Mouse (Mus musculus): Measurements from ENCODE around the gene 1110051M20Rik.

DNA sequence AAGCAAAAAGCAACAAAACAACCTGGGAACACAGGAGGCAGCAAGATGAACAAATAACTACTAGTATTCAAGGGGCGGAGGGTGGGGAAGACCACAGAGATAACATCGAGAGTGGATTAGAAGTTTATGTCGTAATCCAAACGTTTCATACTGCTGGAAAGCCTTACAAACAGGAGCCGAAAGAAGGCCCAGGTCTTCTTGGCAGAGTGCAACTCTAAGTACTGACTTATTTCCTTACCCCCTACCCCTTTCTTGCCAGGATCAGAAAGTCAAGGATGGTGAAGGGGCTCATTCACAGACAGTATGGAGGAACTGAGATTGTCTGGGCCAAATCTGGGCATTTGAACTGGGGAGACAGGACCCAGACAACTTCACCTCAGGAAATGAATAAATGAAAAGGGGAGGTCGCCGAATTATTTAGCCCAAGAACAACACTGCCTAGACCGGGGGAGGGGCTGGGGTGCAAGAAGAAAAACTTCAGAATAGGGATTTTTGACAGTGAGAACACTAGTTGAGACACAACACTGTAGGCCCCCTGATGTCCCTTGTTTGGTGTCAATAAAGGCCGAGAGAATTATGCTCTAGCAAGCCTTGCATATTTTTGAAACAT, 12.1 kb upstream of the 1110051M20Rik start:
- TF ChIP-seq CTCF (IDR thresholded peaks at IDR 0.05) (no peak), EP300 (IDR thresholded peaks at IDR 0.05) (no peak)

Data from lung, postnatal 0 days (tissue).